Mouse (Mus musculus): ENCODE measurements around the gene Igfl3.

The Igfl3 gene

GRCm38 (mm10) chr7:18176194-18176593 lies at the start of gene Igfl3:
Igfl3 (plus strand) TSS chr7:18176494.
- in situ Hi-C loops (cut with MboI, MseI) = no loop called here

- in situ Hi-C loops (cut with MboI, MseI) = no loop called here
Observed at GRCm38 (mm10) chr7:18210938-18211337, 34.6 kb downstream of the Igfl3 start.

- in situ Hi-C loops (cut with MboI, MseI) = no loop called here
Observed at GRCm38 (mm10) chr7:18214699-18215098, 38.4 kb downstream of the Igfl3 start.
